Mouse (Mus musculus): Measurements from ENCODE around the gene Erp27.

- TF ChIP-seq CTCF (IDR thresholded peaks at IDR 0.05; ENCODE audit: low read depth) (no peak), EP300 (optimal IDR thresholded peaks at IDR 0.05) (no peak)
Measured at GRCm38 (mm10) chr6:136902527-136902926, 19.5 kb downstream of the Erp27 start.

All from stomach, postnatal 0 days (tissue).